Mouse (Mus musculus) limb, embryonic 13.5 days (tissue): ENCODE results near the gene Hid1. TPM values are rescaled to one million over a fixed set of nuclear protein-coding genes. Genes with fewer than 3 reads are reported as not detected.

Source experiments
- ATAC-seq: fragments of 200-750 bp; cut with Nextera tagmentation; 2 replicates; pipeline ENCODE4 v1.8.0; 2017; ENCODE audit warnings: low read depth, moderate number of reproducible peaks, moderate TSS enrichment; ENCODE audit not compliant: low FRiP score
- H3K27ac ChIP-seq: fragments of 300-500 bp; sonication (generic); 2 replicates; pipeline ENCODE4 v1.5.1; 2015; ENCODE audit warnings: inconsistent platforms, mild to moderate bottlenecking, moderate library complexity
- H3K27me3 ChIP-seq: fragments of 300-500 bp; sonication (generic); 2 replicates; pipeline ENCODE4 v1.6.1; 2015; ENCODE audit warnings: mild to moderate bottlenecking, inconsistent platforms
- H3K36me3 ChIP-seq: fragments of 300-500 bp; sonication (generic); 2 replicates; pipeline ENCODE4 v1.6.1; 2015; ENCODE audit warnings: inconsistent platforms, mild to moderate bottlenecking, moderate library complexity
- H3K4me1 ChIP-seq: fragments of 300-500 bp; sonication (generic); 2 replicates; pipeline ENCODE4 v1.6.1; 2015; ENCODE audit warnings: inconsistent platforms
- H3K4me2 ChIP-seq: fragments of 300-500 bp; sonication (generic); replicated peaks from 2 replicates; pipeline ENCODE4 v1.6.1; 2015; ENCODE audit warnings: inconsistent platforms, mild to moderate bottlenecking, moderate library complexity
- H3K4me3 ChIP-seq: fragments of 300-500 bp; sonication (generic); 2 replicates; pipeline ENCODE4 v1.5.1; 2015; ENCODE audit warnings: moderate library complexity, mild to moderate bottlenecking, inconsistent platforms
- H3K9ac ChIP-seq: fragments of 300-500 bp; sonication (generic); 2 replicates; pipeline ENCODE4 v1.6.1; 2015; ENCODE audit warnings: mild to moderate bottlenecking, inconsistent platforms
- H3K9me3 ChIP-seq: fragments of 300-500 bp; sonication (generic); 2 replicates; pipeline ENCODE4 v1.6.1; 2016; ENCODE audit warnings: inconsistent platforms
- WGBS: fragments of 180-500 bp; shearing (Covaris S2); methylation state at CpG from one replicate; pipeline ENCODE4 v1.1.7; 2015; 5-methylcytosine and 5-hydroxymethylcytosine counted together
- polyA plus RNA-seq: library from polyadenylated mRNA; unstranded; fragments of >200 nt; fragmentation: Nextera tagmentation; extraction: Ambion mirVana; gene quantifications from 2 replicates; pipeline ENCODE4 v1.2.1, GENCODE M21; 2015

Gene Hid1
- polyA plus RNA-seq, 1 experiment from 2014 or later: 3.2 TPM

DNA sequence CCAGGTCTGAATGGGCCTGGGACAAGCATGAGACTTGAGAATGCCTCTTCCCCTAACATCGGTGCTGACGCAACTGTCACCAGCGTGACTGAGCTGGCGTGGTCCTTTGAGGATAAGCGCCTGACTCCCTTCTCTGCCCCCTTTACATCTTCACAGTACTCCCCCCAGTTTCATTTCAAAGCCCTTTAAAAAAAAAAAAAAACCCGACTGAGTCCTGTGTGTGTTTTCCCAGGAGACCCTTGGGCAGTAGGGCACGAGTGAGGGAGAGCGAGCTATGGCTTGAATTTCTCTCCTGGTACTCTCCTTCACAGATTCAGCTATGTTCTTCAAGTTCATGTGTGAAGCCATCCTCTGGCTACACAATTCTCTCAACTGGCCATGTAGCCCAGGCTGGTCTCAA lies 69.4 kb downstream of the Hid1 start:
- H3K4me3 ChIP-seq: no peak overlapping the region
- 61% methylated on average over 8 of the region's 8 CpGs for WGBS
- no peak overlapping the region for H3K9ac ChIP-seq
- no peak overlapping the region for H3K4me2 ChIP-seq
- peaks cover 57% of the 10 kb centered on the region for H3K27me3 ChIP-seq
- H3K4me1 ChIP-seq: peaks cover 3% of the 10 kb centered on the region; the same call in 1 of the 2 replicates
- ATAC-seq: no peak
- H3K27ac ChIP-seq: no peak overlapping the region
- no peaks in the 10 kb centered on the region for H3K9me3 ChIP-seq
- H3K36me3 ChIP-seq: no peaks in the 10 kb centered on the region

Other genes starting within 250 kb of the Hid1 start
- 0.09 TPM in 1 of 2 replicates, not detected in the other for gene Cd300lf, start 233.8 kb downstream of the Hid1 start, polyA plus RNA-seq
- 20.6 and 23.4 TPM in 2 replicates for gene Slc9a3r1, start 204.4 kb downstream of the Hid1 start, polyA plus RNA-seq
- gene Tmem104, start 180.3 kb downstream of the Hid1 start, polyA plus RNA-seq: 10.9 and 11.4 TPM in 2 replicates
- gene Nat9, start 179.9 kb downstream of the Hid1 start, polyA plus RNA-seq: 25.7 and 26.2 TPM in 2 replicates
- gene Grin2c, start 100.5 kb downstream of the Hid1 start, polyA plus RNA-seq: 0.05 and 0.09 TPM in 2 replicates
- gene Fdxr, start 90.7 kb downstream of the Hid1 start, polyA plus RNA-seq: 15.3 and 16.0 TPM in 2 replicates
- gene Fads6, start 70.1 kb downstream of the Hid1 start, polyA plus RNA-seq: 0.09 and 0.15 TPM in 2 replicates
- gene Otop2, start 60.6 kb downstream of the Hid1 start, polyA plus RNA-seq: 0.11 TPM in 1 of 2 replicates, not detected in the other
- not detected in 2 replicates for gene Ush1g, start 45.7 kb downstream of the Hid1 start, polyA plus RNA-seq
- gene Otop3, start 33.0 kb downstream of the Hid1 start, polyA plus RNA-seq: not detected in 2 replicates
- gene Cdr2l, start 14.2 kb upstream of the Hid1 start, polyA plus RNA-seq: 11.3 and 11.4 TPM in 2 replicates
- 174 and 178 TPM in 2 replicates for gene Mrpl58, start 36.0 kb upstream of the Hid1 start, polyA plus RNA-seq
- 942 TPM in 2 replicates for gene Atp5h, start 52.2 kb upstream of the Hid1 start, polyA plus RNA-seq
- 16.1 and 17.4 TPM in 2 replicates for gene Kctd2, start 52.4 kb upstream of the Hid1 start, polyA plus RNA-seq
- gene Trim80, start 72.8 kb upstream of the Hid1 start, polyA plus RNA-seq: 0.08 TPM in 1 of 2 replicates, not detected in the other
- gene Slc16a5, start 94.7 kb upstream of the Hid1 start, polyA plus RNA-seq: 0.15 and 0.19 TPM in 2 replicates
- gene Armc7, start 107.9 kb upstream of the Hid1 start, polyA plus RNA-seq: 9.3 and 10.2 TPM in 2 replicates
- 65.4 and 75.4 TPM in 2 replicates for gene Nt5c, start 124.1 kb upstream of the Hid1 start, polyA plus RNA-seq
- 557 and 558 TPM in 2 replicates for gene Jpt1, start 146.6 kb upstream of the Hid1 start, polyA plus RNA-seq
- gene Sumo2, start 168.5 kb upstream of the Hid1 start, polyA plus RNA-seq: 1,169 and 1,249 TPM in 2 replicates
- 184 and 186 TPM in 2 replicates for gene Nup85, start 196.7 kb upstream of the Hid1 start, polyA plus RNA-seq
- 91.6 and 93.5 TPM in 2 replicates for gene Mrps7, start 236.2 kb upstream of the Hid1 start, polyA plus RNA-seq
- gene Gga3, start 236.3 kb upstream of the Hid1 start, polyA plus RNA-seq: 18.1 and 20.9 TPM in 2 replicates
- 18.8 and 19.8 TPM in 2 replicates for gene Mif4gd, start 245.2 kb upstream of the Hid1 start, polyA plus RNA-seq